Mouse (Mus musculus) gastrocnemius, postnatal 25 days (tissue): ENCODE results near the gene Pgm5. TPM values are rescaled to one million over a fixed set of nuclear protein-coding genes. Genes with fewer than 3 reads are reported as not detected.

Experiments used
- DNase-seq: peaks from one replicate; pipeline ENCODE4 v3.0.0; 2022
- total RNA-seq, 2 experiments: library from RNA; stranded (reverse); gene quantifications; 1 replicate in 1 of 2; 2 replicates in 1 of 2; pipeline ENCODE4 v1.2.3; 2021

Pgm5 gene
- total RNA-seq, 2 experiments from 2014 or later, result 11.6 to 13.4 TPM

DNA sequence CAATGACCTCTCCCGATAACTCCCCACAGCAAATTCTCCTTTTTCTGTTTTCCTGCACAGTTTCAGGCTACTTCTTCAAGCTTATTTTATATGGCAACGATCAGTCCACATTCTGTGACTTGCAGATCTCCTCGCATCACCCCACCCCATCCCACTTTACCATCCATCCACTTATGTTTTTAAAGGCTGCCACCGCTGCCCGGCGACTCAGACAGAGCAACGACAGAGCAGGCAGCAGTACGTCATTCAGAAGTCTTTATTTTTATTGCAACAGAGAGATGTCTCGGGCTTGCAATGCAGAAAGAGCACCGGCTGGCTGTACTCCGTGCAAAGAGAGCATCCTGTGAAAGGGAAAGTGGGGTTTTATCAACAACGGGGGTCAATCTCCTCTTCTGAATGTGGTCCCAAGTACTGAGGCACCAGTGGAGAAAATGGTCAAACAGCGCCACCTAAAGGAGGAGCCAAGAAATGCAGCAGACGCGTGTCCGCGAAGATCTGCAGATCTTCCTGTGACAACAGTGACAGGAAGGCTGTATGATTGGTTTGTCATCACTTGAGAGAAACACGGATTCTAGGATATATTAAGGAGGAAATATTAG, 9.5 kb upstream of the Pgm5 start:
- DNase-seq, result no peak

DNA sequence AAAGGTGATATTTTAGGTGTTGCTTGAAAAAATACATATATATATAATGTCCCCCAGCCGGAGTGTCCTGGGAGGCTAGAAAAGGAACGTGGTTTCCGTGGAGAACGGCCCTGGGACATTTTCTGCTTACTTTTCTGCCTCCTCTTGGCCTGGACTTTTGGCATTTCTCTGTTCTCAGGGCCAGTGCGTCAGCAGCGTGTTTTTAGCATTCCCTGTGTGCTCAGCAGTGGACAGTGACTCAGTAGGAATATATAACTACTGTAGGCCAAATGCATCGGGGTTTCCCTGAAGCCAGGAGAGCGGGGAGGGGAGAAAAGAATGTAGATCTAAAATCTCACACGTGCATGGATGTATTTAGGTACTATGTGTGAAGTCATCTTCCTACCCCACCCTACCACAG, 3.8 kb upstream of the Pgm5 start:
- no peak for DNase-seq

- DNase-seq, result no peak
Measured at GRCm38 (mm10) chr19:24861276-24861611, 411 bp downstream of the Pgm5 start.

DNA sequence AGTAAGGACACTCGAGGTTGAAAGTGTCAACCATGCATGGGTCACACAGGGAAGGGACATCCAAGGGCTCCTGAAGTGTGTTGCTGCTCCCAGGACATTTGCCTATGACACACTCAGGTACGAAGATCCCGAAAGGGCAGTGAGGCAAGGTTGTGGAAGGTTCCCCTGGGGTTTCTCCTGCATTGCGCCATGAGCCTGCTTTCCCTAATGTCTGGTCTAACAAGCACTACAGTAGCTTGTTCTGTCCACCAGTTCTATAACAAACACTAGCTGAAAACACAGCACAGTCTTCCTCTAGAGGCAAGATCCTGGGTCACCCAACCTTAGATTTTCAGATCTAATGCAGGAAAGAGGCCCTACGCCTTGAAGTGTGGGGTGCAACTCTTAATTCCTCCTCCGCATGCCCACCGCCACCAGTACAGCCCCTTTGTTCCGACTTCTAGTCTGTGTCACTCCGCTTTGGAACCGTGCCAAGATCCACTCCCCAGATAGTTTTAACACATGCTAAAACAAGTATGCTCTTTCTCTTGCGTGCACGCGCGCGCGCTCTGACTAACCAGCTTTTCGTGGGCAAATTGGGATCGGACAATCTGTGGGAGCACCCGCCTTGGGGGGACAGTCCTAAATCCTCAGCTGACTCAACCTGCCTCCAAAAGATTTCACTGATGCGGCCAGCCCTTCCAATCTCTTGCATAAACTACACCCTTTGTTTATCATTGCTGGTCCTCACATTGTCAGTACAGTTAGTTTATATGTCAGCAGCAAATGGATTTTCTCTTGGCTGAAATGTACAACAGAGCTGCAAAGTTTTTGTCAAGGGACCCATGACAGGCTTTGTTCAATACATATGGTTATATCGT, 10.0 kb downstream of the Pgm5 start:
- DNase-seq, result peak; percentile 26

- DNase-seq, result no peak
Measured at GRCm38 (mm10) chr19:24848844-24849243, 12.8 kb downstream of the Pgm5 start.

DNA sequence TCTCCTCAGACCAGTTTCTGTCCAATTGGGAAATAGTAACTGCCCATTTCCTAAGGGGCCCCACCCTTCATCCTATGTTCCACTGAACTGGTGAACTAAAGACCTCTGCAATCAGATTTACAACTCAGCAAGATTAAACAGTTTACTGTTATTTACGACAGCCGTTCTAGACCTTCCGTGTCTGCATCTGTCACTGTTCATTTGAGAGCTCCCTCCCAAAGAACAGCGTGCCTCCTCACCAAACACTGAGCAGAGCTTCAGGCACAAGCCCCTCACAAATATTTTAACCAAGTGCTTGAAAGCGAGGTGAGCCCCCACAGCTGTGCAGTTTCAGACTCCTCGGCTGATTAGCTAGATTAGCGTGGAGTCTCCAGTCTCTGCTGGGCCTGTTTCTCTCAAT, 13.3 kb downstream of the Pgm5 start:
- no peak for DNase-seq

DNA sequence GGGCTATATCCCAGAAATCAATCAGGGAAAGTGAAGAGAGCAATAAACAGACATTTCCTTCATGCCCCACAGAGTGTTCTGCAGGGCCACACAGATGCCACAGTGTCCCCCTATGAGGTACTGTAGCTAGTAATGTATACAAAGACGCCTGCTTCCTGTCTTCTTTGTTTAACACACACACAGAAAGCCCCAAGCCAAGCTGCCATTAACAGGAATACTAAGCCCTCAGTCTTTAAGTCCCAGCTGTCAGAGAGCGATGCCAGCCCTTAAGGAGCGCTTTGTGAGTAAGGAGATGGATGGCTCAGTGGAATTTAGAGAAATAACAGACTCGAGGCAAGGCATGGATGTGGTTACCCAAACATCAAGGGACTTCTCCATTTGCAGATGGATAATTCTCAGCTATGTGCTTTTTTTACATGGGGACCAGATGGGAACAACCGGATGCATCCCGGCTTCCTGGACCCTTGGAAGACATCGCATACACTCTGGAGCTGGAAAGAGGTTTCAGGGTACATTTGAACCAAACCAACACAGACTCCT, 16.6 kb downstream of the Pgm5 start:
- no peak for DNase-seq

DNA sequence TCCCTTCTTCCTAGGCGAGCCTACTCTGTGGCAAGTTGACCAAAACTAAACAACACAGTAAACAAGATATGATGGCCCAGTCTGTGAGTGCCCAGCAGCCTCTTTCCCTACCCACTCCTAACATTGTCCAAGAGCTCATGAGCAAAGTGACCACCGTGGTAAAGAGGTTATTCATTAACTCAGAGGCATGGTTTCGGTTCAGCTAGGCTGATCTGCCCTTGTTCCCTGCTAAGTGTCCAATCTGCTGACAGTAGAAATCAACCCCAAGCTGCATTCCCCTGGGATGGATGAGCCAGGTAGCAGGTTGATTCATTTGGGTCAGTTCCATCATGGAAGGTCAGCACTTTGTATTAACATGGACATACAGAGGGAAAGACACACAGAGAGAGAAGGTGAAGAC, 19.6 kb downstream of the Pgm5 start:
- no peak for DNase-seq

- DNase-seq, result no peak
Measured at GRCm38 (mm10) chr19:24824517-24824916, 37.1 kb downstream of the Pgm5 start.

- DNase-seq, result no peak
Measured at GRCm38 (mm10) chr19:24815661-24816221, 45.9 kb downstream of the Pgm5 start.

DNA sequence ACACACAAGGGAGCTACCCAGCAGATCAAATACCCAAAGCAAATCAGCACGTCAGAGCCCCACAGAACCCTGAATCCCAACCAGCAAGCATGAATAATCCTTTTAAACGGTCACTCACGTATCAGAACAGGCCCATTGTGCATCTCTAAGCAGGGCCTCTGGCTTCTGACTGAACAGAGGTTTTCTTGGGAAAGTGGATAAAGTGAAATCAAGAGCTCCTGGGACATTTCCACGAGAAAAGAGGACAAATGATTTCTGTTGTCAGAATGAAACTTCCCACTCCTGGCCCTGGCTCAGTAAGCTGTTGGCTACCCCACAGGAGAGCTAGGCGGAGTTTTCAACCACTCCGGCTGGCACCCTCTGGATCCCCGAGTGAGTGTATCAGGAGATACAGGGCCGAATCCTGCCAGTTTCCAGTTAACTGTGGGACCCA, 48.8 kb downstream of the Pgm5 start:
- no peak for DNase-seq

DNA sequence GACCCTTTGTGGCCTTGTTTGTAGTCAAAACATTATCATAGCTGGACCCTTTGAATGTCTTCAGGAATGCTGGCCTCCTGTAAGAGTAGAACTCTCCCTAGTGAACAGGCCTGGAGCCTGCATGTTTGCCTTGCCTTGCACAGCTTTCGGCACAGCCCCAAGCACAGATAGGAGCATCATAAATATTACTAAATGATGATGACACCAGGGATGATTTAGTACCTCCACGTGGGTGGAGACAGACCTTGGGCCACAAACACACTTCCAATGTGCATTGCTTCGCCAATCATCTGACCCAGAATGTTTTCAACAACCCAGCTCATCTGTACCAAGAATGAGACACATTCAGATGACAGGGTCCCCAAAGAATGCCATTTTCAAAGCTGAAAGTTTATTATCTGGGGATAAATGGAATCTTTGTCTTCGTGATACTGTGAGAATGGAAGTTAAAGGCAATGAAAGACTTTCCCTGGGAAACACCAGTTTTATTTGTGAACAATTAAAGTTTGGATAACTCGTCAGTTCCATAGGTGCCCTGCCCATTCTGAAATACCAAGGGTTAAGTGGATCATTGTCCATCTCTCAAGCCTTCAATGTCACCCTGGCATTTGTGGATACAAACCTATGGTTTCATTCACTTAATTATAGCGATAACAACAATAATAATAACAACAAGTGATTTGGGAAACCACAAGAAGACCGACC, 49.4 kb downstream of the Pgm5 start:
- no peak for DNase-seq

DNA sequence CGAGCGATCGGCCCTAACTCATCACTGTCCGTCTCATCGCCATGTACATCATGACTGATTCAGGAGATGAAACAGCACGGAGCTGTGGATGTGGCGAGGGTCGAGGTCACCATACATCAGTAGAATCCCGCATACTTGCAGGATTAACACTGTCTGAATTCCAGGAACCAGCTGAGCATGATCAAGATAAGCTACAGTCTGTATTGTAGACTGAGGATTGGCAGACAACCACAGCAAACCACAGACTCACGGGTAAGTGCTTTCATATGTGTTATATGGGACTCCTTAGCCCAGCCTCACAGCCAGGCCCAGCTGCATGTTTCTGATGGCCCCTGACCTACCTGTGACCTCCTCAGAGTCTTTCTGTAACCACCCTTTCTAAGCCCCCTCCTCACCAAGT, 50.2 kb downstream of the Pgm5 start:
- DNase-seq, result no peak

DNA sequence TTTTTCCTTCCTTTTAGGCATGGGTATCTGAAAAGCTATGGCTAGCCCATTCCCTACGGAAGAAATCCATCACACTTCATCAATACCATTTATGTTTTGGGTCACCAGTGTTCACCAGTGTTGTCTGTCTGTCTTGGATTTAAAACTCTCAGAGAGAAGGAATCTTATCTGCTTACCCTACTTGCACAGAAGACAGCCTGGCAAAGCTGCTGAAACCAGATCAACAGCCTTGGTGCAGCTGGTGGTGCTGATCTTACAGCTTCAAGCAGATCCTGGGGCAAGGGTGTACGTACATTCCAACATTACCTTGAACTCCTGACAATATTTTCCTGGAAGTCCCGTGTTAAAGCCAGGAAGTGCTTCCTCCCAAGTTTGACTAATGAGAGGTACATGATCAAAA, 55.6 kb downstream of the Pgm5 start:
- no peak for DNase-seq

- peak; percentile 30 for DNase-seq
Measured at GRCm38 (mm10) chr19:24797606-24798005, 64.0 kb downstream of the Pgm5 start.

DNA sequence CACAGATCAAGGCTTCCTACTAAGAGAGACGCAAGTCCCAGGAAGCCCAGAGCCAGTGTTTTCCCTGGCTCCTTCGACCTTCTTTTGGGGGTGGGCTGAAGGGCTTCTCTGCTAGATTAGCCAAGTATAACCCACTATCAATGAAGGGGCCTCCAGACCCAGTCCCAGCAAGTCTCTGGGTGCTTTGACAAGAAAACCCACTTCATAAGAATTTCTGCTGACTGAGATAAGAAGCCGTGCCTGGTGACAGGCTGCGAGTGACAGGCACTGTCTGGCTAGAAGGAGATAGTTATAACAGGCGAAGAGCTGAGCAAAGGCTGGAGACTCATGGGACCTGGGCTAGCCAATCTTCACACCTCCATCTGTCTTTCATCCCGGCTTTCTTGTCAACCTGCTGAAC, 67.3 kb downstream of the Pgm5 start:
- no peak for DNase-seq

- no peak for DNase-seq
Measured at GRCm38 (mm10) chr19:24793545-24794139, 68.0 kb downstream of the Pgm5 start.

DNA sequence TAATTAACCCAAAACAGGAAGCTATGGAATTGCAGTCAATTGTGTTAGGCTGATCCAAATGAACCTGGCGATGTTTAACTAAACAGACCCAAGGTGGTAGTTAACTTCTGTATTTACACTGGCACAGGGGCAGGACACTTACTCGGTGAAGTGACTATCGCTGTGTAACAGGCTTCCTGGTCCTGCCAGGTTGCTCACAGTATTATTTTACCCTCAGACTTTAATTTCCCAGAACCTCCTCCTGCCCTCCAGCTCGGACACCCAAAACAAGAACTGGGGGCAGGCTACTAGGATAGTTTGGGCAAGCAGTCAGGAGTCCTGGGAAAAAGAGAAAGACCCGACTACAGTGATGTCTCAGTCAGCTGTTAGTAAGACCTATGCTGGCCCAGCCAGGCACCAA, 68.8 kb downstream of the Pgm5 start:
- DNase-seq, result no peak

DNA sequence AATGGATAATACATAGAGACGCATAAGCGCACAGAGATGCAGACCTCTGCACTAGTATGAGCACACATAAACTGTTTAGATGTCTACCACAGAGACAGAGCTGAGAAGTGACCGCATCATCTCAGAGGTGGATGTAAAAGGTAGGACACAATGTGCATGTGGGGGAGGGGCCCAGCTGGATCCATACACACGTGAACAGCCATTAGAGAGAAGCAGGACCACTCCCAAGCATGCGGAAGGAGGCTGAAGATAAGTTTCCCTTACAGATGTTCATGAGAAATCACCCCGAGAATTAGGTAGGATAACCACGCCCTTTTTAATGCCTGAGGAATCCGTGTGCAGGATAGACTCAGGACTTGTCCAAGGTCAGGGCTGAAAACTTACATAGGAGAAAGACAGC, 75.8 kb downstream of the Pgm5 start:
- no peak for DNase-seq

GRCm38 (mm10) chr19:24785056-24785675, 76.5 kb downstream of the Pgm5 start:
- DNase-seq, result no peak

DNA sequence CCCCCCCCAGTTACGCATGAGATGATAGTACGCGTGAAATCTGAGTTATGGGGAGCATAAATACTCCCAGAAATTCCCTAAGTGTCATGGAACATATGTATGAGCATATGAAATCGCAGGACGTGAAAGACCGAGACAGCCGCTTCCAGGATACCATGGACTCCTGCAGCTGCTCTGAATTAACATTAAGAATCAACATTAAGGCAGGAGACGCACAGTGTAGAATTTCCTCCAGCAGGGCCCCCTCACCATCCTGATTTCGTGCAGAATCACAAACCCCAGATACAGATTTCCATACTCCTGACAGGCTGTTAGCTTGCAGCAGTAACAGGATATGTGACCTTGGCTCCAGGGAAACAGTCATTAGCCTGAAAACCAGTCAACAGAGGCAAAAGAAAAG, 77.9 kb downstream of the Pgm5 start:
- DNase-seq, result no peak

GRCm38 (mm10) chr19:24779996-24780395, 81.7 kb downstream of the Pgm5 start:
- DNase-seq, result no peak
